Mouse (Mus musculus) granulocyte monocyte progenitor cell, adult 5-6 weeks (primary cell): ENCODE data around the gene Rbm20. TPM values are rescaled to one million over a fixed set of nuclear protein-coding genes. Genes with fewer than 3 reads are reported as not detected.

Experiments
- ATAC-seq: replicated peaks from 2 replicates; pipeline ENCODE4 v1.8.0; 2016; ENCODE audit warnings: mild to moderate bottlenecking, moderate TSS enrichment, inconsistent platforms; ENCODE audit not compliant: poor library complexity, severe bottlenecking
- total RNA-seq, 2 experiments: library from RNA; stranded (forward) in 1 of 2; stranded (reverse) in 1 of 2; fragments of 200-712, 200-1000 nt in 1 of 2; fragments of >200 nt in 1 of 2; fragmentation: Nextera tagmentation in 1 of 2; gene quantifications; 2 replicates each; pipeline ENCODE4 v1.2.3; 2014 to 2017

Rbm20 gene
- total RNA-seq, 2 experiments from 2014 or later, result 0.05 to 0.09 TPM

GRCm38 (mm10) chr19:53749326-53749725, 72.2 kb downstream of the Rbm20 start:
- ATAC-seq, result no peak

GRCm38 (mm10) chr19:53751420-53752185, 74.5 kb downstream of the Rbm20 start:
- no peak for ATAC-seq

- ATAC-seq, result no peak
Measured at GRCm38 (mm10) chr19:53752993-53753392, 75.9 kb downstream of the Rbm20 start.

- ATAC-seq, result no peak
Measured at GRCm38 (mm10) chr19:53754421-53754830, 77.3 kb downstream of the Rbm20 start.

GRCm38 (mm10) chr19:53755346-53755745, 78.2 kb downstream of the Rbm20 start:
- ATAC-seq, result no peak

- ATAC-seq, result no peak
Measured at GRCm38 (mm10) chr19:53757432-53758109, 80.5 kb downstream of the Rbm20 start.

- no peak for ATAC-seq
Measured at GRCm38 (mm10) chr19:53758881-53759418, 81.8 kb downstream of the Rbm20 start.

- ATAC-seq, result no peak
Measured at GRCm38 (mm10) chr19:53760125-53761101, 83.3 kb downstream of the Rbm20 start.

GRCm38 (mm10) chr19:53762749-53763438, 85.8 kb downstream of the Rbm20 start:
- peak; percentile 91 for ATAC-seq

- no peak for ATAC-seq
Measured at GRCm38 (mm10) chr19:53764688-53765478, 87.8 kb downstream of the Rbm20 start.

GRCm38 (mm10) chr19:53768478-53768877, 91.4 kb downstream of the Rbm20 start:
- ATAC-seq, result peak; percentile 69

- ATAC-seq, result peak; percentile 85
Measured at GRCm38 (mm10) chr19:53773937-53774640, 97.0 kb downstream of the Rbm20 start.

- no peak for ATAC-seq
Measured at GRCm38 (mm10) chr19:53774641-53775350, 97.7 kb downstream of the Rbm20 start.

GRCm38 (mm10) chr19:53779402-53779801, 102.3 kb downstream of the Rbm20 start:
- no peak for ATAC-seq

- no peak for ATAC-seq
Measured at GRCm38 (mm10) chr19:53779818-53780217, 102.7 kb downstream of the Rbm20 start.

GRCm38 (mm10) chr19:53780752-53781602, 103.9 kb downstream of the Rbm20 start:
- ATAC-seq, result peak; percentile 63

GRCm38 (mm10) chr19:53781826-53782225, 104.7 kb downstream of the Rbm20 start:
- peak; percentile 42 for ATAC-seq
